Mouse (Mus musculus) bone marrow macrophage, adult 2 months (primary cell): ENCODE results near the gene Gpr84.

Experiments used
- CTCF ChIP-seq: IDR thresholded peaks from 2 replicates; pipeline ENCODE4 v1.5.1; 2012; ENCODE audit warnings: low read depth, mild to moderate bottlenecking, low read length, moderate library complexity
- POLR2A ChIP-seq: IDR thresholded peaks from 2 replicates; pipeline ENCODE4 v1.6.1; 2012; ENCODE audit warnings: mild to moderate bottlenecking, low read depth, low read length, borderline replicate concordance

- TF ChIP-seq POLR2A = no peak
- TF ChIP-seq CTCF = no peak
Measured at GRCm38 (mm10) chr15:103333738-103334137, 23.3 kb upstream of the Gpr84 start.
